Mouse (Mus musculus) ES-Bruce4 (cell line): ENCODE data around the gene Fbxl4.

Experiments
- CTCF ChIP-seq: IDR thresholded peaks from one replicate; pipeline ENCODE4 v1.8.1; 2011; ENCODE audit warnings: low read depth, low read length
- POLR2A ChIP-seq: IDR thresholded peaks from one replicate; pipeline ENCODE4 v1.8.1; 2011; ENCODE audit warnings: low read length; ENCODE audit not compliant: insufficient read depth

- no peak for TF ChIP-seq POLR2A
- TF ChIP-seq CTCF = no peak
Observed at GRCm38 (mm10) chr4:22402032-22402431, 44.7 kb downstream of the Fbxl4 start.
